Mouse (Mus musculus): ENCODE measurements around the gene Mgll. TPM values are rescaled to one million over a fixed set of nuclear protein-coding genes. Genes with fewer than 3 reads are reported as not detected.

Mgll gene
- polyA plus RNA-seq, 1 experiment from 2014 or later = 94.2 TPM

GRCm38 (mm10) chr6:88788219-88788618 lies 64.0 kb downstream of the Mgll start:
- WGBS = 57% methylated on average over 11 of the region's 11 CpGs
- Histone ChIP-seq H3K4me2 (ENCODE audit: low read length) (no peak overlapping the region), H3K36me3 (ENCODE audit: control insufficient read depth, insufficient read depth, low read length) (no peaks in the 10 kb centered on the region), H3K9me3 (ENCODE audit: control insufficient read depth, low read length) (no peaks in the 10 kb centered on the region), H3K4me1 (replicated peaks; ENCODE audit: control insufficient read depth, insufficient read depth, low read length) (peaks cover 64% of the 10 kb centered on the region), H3K27ac (ENCODE audit: low read depth) (peak overlapping the region; percentile 36; the same call in 1 of the 2 replicates), H3K9ac (ENCODE audit: low read length) (no peak overlapping the region), H3K27me3 (replicated peaks; ENCODE audit: control insufficient read depth, insufficient read depth, low read length) (no peaks in the 10 kb centered on the region), H3K4me3 (ENCODE audit: low read depth, low read length) (no peak overlapping the region)
- ATAC-seq (replicated peaks; ENCODE audit: low FRiP score, low TSS enrichment, low read depth) (no peak), DNase-seq (ENCODE audit: low spot score) (no peak)

GRCm38 (mm10) chr6:88791299-88791698 lies 67.1 kb downstream of the Mgll start:
- Histone ChIP-seq H3K4me1 (replicated peaks; ENCODE audit: control insufficient read depth, insufficient read depth, low read length) (peaks cover 46% of the 10 kb centered on the region), H3K27ac (ENCODE audit: low read depth) (no peak overlapping the region), H3K36me3 (ENCODE audit: control insufficient read depth, insufficient read depth, low read length) (no peaks in the 10 kb centered on the region), H3K4me2 (ENCODE audit: low read length) (no peak overlapping the region), H3K9ac (ENCODE audit: low read length) (no peak overlapping the region), H3K9me3 (ENCODE audit: control insufficient read depth, low read length) (no peaks in the 10 kb centered on the region), H3K27me3 (replicated peaks; ENCODE audit: control insufficient read depth, insufficient read depth, low read length) (no peaks in the 10 kb centered on the region), H3K4me3 (ENCODE audit: low read depth, low read length) (no peak overlapping the region)
- WGBS = 52% methylated on average over 9 of the region's 9 CpGs
- ATAC-seq (replicated peaks; ENCODE audit: low FRiP score, low TSS enrichment, low read depth) (no peak), DNase-seq (ENCODE audit: low spot score) (no peak)

GRCm38 (mm10) chr6:88792147-88792691 lies 68.0 kb downstream of the Mgll start:
- WGBS = 42% methylated on average over 7 of the region's 7 CpGs
- Histone ChIP-seq H3K36me3 (ENCODE audit: control insufficient read depth, insufficient read depth, low read length) (no peaks in the 10 kb centered on the region), H3K9ac (ENCODE audit: low read length) (no peak overlapping the region), H3K9me3 (ENCODE audit: control insufficient read depth, low read length) (no peaks in the 10 kb centered on the region), H3K4me2 (ENCODE audit: low read length) (no peak overlapping the region), H3K4me1 (replicated peaks; ENCODE audit: control insufficient read depth, insufficient read depth, low read length) (peaks cover 38% of the 10 kb centered on the region), H3K27me3 (replicated peaks; ENCODE audit: control insufficient read depth, insufficient read depth, low read length) (no peaks in the 10 kb centered on the region), H3K4me3 (ENCODE audit: low read depth, low read length) (no peak overlapping the region), H3K27ac (ENCODE audit: low read depth) (no peak overlapping the region)
- no peak for ATAC-seq (replicated peaks; ENCODE audit: low FRiP score, low TSS enrichment, low read depth)
- no peak for DNase-seq (ENCODE audit: low spot score)

DNA sequence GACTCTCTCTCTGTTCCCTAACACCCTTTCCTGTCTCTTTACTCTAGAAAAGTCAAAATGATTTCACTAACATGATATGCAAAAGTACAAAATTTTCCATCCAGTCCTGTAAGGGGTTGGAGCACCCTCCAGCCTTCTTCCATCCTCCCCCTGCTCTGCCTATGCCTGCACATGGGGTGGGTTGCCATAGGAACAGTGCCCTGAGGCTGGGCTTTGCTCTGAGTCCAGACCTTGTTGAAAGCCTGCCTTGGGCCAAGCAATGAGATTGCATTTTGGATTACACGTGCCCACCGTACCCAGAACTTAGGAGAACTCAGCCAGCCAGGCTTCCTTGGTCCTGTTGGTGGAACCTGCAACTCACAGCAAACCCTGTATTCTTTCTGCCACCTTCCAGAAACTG lies 69.0 kb downstream of the Mgll start:
- no peak for DNase-seq (ENCODE audit: low spot score)
- H3K9me3 ChIP-seq (ENCODE audit: control insufficient read depth, low read length) = no peaks in the 10 kb centered on the region
- WGBS = 54% methylated on average over 2 of the region's 2 CpGs

GRCm38 (mm10) chr6:88793872-88794271 lies 69.7 kb downstream of the Mgll start:
- H3K36me3 ChIP-seq (ENCODE audit: control insufficient read depth, insufficient read depth, low read length) = no peaks in the 10 kb centered on the region
- no peak for ATAC-seq (replicated peaks; ENCODE audit: low FRiP score, low TSS enrichment, low read depth)
- peaks cover 27% of the 10 kb centered on the region for H3K4me1 ChIP-seq (replicated peaks; ENCODE audit: control insufficient read depth, insufficient read depth, low read length)
- no peak for DNase-seq (ENCODE audit: low spot score)
- H3K9ac ChIP-seq (ENCODE audit: low read length) = no peak overlapping the region
- H3K27ac ChIP-seq (ENCODE audit: low read depth) = no peak overlapping the region; the same call in 1 of the 2 replicates
- no peaks in the 10 kb centered on the region for H3K9me3 ChIP-seq (ENCODE audit: control insufficient read depth, low read length)
- no peak overlapping the region for H3K4me2 ChIP-seq (ENCODE audit: low read length)
- no peaks in the 10 kb centered on the region for H3K27me3 ChIP-seq (replicated peaks; ENCODE audit: control insufficient read depth, insufficient read depth, low read length)
- no peak overlapping the region for H3K4me3 ChIP-seq (ENCODE audit: low read depth, low read length)
- 75% methylated on average over 13 of the region's 13 CpGs for WGBS

More for the DNA sequence above, 69.0 kb downstream of the Mgll start:
- Histone ChIP-seq H3K9ac (ENCODE audit: low read length) (no peak overlapping the region), H3K4me1 (replicated peaks; ENCODE audit: control insufficient read depth, insufficient read depth, low read length) (peaks cover 29% of the 10 kb centered on the region), H3K4me3 (ENCODE audit: low read depth, low read length) (no peak overlapping the region), H3K27ac (ENCODE audit: low read depth) (no peak overlapping the region; the same call in 1 of the 2 replicates), H3K27me3 (replicated peaks; ENCODE audit: control insufficient read depth, insufficient read depth, low read length) (no peaks in the 10 kb centered on the region), H3K4me2 (ENCODE audit: low read length) (no peak overlapping the region), H3K36me3 (ENCODE audit: control insufficient read depth, insufficient read depth, low read length) (no peaks in the 10 kb centered on the region)
- ATAC-seq (replicated peaks; ENCODE audit: low FRiP score, low TSS enrichment, low read depth) = no peak

DNA sequence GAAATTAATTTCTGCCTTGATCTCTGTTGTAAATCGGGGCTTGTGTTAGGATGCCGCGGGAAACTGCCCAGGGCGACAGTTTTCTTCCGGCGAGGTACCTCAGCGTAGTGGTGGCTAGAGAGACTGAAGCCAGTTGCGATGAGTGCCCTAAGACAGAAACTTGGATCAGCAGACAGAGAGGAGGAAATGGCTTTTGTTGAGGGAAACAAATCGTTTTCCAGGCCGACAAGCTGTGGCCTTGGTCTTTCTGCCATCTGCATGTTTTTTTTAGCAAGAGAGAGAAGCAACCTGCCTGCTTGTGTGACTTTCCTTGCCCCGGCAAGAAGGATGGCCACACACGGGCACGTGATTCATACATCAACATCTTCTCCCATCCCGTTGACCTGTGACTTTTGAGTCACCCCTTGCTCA lies 70.4 kb downstream of the Mgll start:
- H3K27me3 ChIP-seq (replicated peaks; ENCODE audit: control insufficient read depth, insufficient read depth, low read length) = no peaks in the 10 kb centered on the region
- ATAC-seq (replicated peaks; ENCODE audit: low FRiP score, low TSS enrichment, low read depth) (no peak), DNase-seq (ENCODE audit: low spot score) (no peak)
- H3K36me3 ChIP-seq (ENCODE audit: control insufficient read depth, insufficient read depth, low read length) = no peaks in the 10 kb centered on the region
- WGBS = 65% methylated on average over 14 of the region's 14 CpGs
- no peak overlapping the region for H3K4me2 ChIP-seq (ENCODE audit: low read length)
- H3K27ac ChIP-seq (ENCODE audit: low read depth) = no peak overlapping the region
- no peaks in the 10 kb centered on the region for H3K9me3 ChIP-seq (ENCODE audit: control insufficient read depth, low read length)
- H3K4me1 ChIP-seq (replicated peaks; ENCODE audit: control insufficient read depth, insufficient read depth, low read length) = peaks cover 22% of the 10 kb centered on the region; the same call in 1 of the 2 replicates
- no peak overlapping the region for H3K4me3 ChIP-seq (ENCODE audit: low read depth, low read length)
- H3K9ac ChIP-seq (ENCODE audit: low read length) = no peak overlapping the region

DNA sequence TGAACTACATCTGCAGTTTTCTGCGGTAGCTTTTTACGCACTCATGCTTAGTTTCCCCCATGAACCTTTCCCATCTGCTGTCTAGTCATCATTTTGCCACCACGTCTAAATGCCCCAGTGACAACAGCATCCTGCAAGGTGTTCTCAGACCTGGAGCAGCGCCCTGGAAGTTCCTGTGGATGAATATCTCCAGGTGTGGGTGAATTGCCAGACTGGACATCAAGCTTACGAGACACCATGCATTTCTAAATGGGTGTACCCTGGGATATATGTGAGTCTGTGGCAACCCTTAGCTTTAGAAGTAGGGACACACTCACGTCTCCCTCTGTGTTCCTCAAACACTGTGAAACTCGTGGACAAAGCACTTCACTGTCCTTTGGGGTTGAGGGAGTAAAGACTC lies 76.0 kb downstream of the Mgll start:
- H3K27me3 ChIP-seq (replicated peaks; ENCODE audit: control insufficient read depth, insufficient read depth, low read length) = no peaks in the 10 kb centered on the region
- no peak for DNase-seq (ENCODE audit: low spot score)
- no peak overlapping the region for H3K4me3 ChIP-seq (ENCODE audit: low read depth, low read length)
- H3K9ac ChIP-seq (ENCODE audit: low read length) = no peak overlapping the region
- no peak for ATAC-seq (replicated peaks; ENCODE audit: low FRiP score, low TSS enrichment, low read depth)
- H3K4me2 ChIP-seq (ENCODE audit: low read length) = no peak overlapping the region
- H3K4me1 ChIP-seq (replicated peaks; ENCODE audit: control insufficient read depth, insufficient read depth, low read length) = peaks cover 6% of the 10 kb centered on the region; the same call in 1 of the 2 replicates
- H3K27ac ChIP-seq (ENCODE audit: low read depth) = no peak overlapping the region
- no peaks in the 10 kb centered on the region for H3K9me3 ChIP-seq (ENCODE audit: control insufficient read depth, low read length)
- 79% methylated on average over 7 of the region's 7 CpGs for WGBS
- H3K36me3 ChIP-seq (ENCODE audit: control insufficient read depth, insufficient read depth, low read length) = no peaks in the 10 kb centered on the region

GRCm38 (mm10) chr6:88800735-88801134 lies 76.5 kb downstream of the Mgll start:
- Histone ChIP-seq H3K27me3 (replicated peaks; ENCODE audit: control insufficient read depth, insufficient read depth, low read length) (no peaks in the 10 kb centered on the region), H3K9me3 (ENCODE audit: control insufficient read depth, low read length) (no peaks in the 10 kb centered on the region), H3K27ac (ENCODE audit: low read depth) (no peak overlapping the region), H3K9ac (ENCODE audit: low read length) (no peak overlapping the region), H3K36me3 (ENCODE audit: control insufficient read depth, insufficient read depth, low read length) (no peaks in the 10 kb centered on the region), H3K4me1 (replicated peaks; ENCODE audit: control insufficient read depth, insufficient read depth, low read length) (peaks cover 6% of the 10 kb centered on the region; the same call in 1 of the 2 replicates), H3K4me3 (ENCODE audit: low read depth, low read length) (no peak overlapping the region), H3K4me2 (ENCODE audit: low read length) (no peak overlapping the region)
- DNase-seq (ENCODE audit: low spot score) = no peak
- 22% methylated on average over 3 of the region's 3 CpGs for WGBS
- ATAC-seq (replicated peaks; ENCODE audit: low FRiP score, low TSS enrichment, low read depth) = no peak

DNA sequence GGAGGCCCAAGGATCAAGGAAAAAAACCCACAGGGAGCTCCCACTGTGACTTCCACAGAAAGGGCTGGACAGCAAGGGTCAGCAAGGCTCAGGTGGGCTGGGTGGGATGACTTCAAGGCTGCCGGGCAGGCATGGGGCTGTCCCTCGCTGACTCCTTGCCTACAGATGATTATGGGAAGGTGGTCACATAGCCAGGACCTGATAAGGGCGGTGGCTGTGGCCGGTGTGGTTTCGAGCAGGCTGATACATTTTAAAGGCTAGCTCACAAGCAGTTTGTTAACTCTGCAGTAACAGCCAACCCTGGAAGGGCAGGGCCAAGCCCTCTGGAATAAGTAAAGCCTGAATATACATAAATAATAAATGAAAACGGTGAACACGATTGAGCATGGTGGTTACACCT lies 78.8 kb downstream of the Mgll start:
- ATAC-seq (replicated peaks; ENCODE audit: low FRiP score, low TSS enrichment, low read depth) = no peak
- peaks cover 6% of the 10 kb centered on the region; the same call in 1 of the 2 replicates for H3K4me1 ChIP-seq (replicated peaks; ENCODE audit: control insufficient read depth, insufficient read depth, low read length)
- no peak for DNase-seq (ENCODE audit: low spot score)
- no peaks in the 10 kb centered on the region for H3K36me3 ChIP-seq (ENCODE audit: control insufficient read depth, insufficient read depth, low read length)
- no peak overlapping the region for H3K27ac ChIP-seq (ENCODE audit: low read depth)
- no peak overlapping the region for H3K4me2 ChIP-seq (ENCODE audit: low read length)
- no peaks in the 10 kb centered on the region for H3K9me3 ChIP-seq (ENCODE audit: control insufficient read depth, low read length)
- H3K4me3 ChIP-seq (ENCODE audit: low read depth, low read length) = no peak overlapping the region
- no peaks in the 10 kb centered on the region for H3K27me3 ChIP-seq (replicated peaks; ENCODE audit: control insufficient read depth, insufficient read depth, low read length)
- WGBS = 78% methylated on average over 7 of the region's 7 CpGs
- H3K9ac ChIP-seq (ENCODE audit: low read length) = no peak overlapping the region

Measured in intestine, embryonic 14.5 days (tissue).